Mouse (Mus musculus): ENCODE results near the gene Mdm2.

The Mdm2 gene

GRCm38 (mm10) chr10:117658522-117659429 lies 51.8 kb downstream of the Mdm2 start:
- no peak for DNase-seq (ENCODE audit: low read depth in 1 of 2, low spot score in 2 of 2)

- DNase-seq (ENCODE audit: low read depth in 1 of 2, low spot score in 2 of 2): no peak
Observed at GRCm38 (mm10) chr10:117657659-117658306, 52.8 kb downstream of the Mdm2 start.

GRCm38 (mm10) chr10:117656985-117657658 lies 53.4 kb downstream of the Mdm2 start:
- DNase-seq (ENCODE audit: low read depth in 1 of 2, low spot score in 2 of 2): no peak

- DNase-seq (ENCODE audit: low read depth in 1 of 2, low spot score in 2 of 2): no peak
Observed at GRCm38 (mm10) chr10:117656662-117656962, 53.9 kb downstream of the Mdm2 start.

- DNase-seq (ENCODE audit: low read depth in 1 of 2, low spot score in 2 of 2): no peak
Observed at GRCm38 (mm10) chr10:117655908-117656661, 54.5 kb downstream of the Mdm2 start.

GRCm38 (mm10) chr10:117655460-117655859 lies 55.1 kb downstream of the Mdm2 start:
- DNase-seq (ENCODE audit: low read depth in 1 of 2, low spot score in 2 of 2): no peak

GRCm38 (mm10) chr10:117654576-117655123 lies 55.9 kb downstream of the Mdm2 start:
- DNase-seq (ENCODE audit: low read depth in 1 of 2, low spot score in 2 of 2): no peak

GRCm38 (mm10) chr10:117653779-117654173 lies 56.8 kb downstream of the Mdm2 start:
- no peak for DNase-seq (ENCODE audit: low read depth in 1 of 2, low spot score in 2 of 2)

GRCm38 (mm10) chr10:117652930-117653778 lies 57.4 kb downstream of the Mdm2 start:
- DNase-seq (ENCODE audit: low read depth in 1 of 2, low spot score in 2 of 2): no peak

- no peak for DNase-seq (ENCODE audit: low read depth in 1 of 2, low spot score in 2 of 2)
Observed at GRCm38 (mm10) chr10:117652378-117652774, 58.2 kb downstream of the Mdm2 start.

GRCm38 (mm10) chr10:117651587-117652377 lies 58.8 kb downstream of the Mdm2 start:
- no peak for DNase-seq (ENCODE audit: low read depth in 1 of 2, low spot score in 2 of 2)

- no peak for DNase-seq (ENCODE audit: low read depth in 1 of 2, low spot score in 2 of 2)
Observed at GRCm38 (mm10) chr10:117650725-117651124, 59.8 kb downstream of the Mdm2 start.

- DNase-seq (ENCODE audit: low read depth in 1 of 2, low spot score in 2 of 2): no peak
Observed at GRCm38 (mm10) chr10:117650042-117650655, 60.4 kb downstream of the Mdm2 start.

GRCm38 (mm10) chr10:117649292-117650041 lies 61.1 kb downstream of the Mdm2 start:
- no peak for DNase-seq (ENCODE audit: low read depth in 1 of 2, low spot score in 2 of 2)

- DNase-seq (ENCODE audit: low read depth in 1 of 2, low spot score in 2 of 2): no peak
Observed at GRCm38 (mm10) chr10:117648643-117649042, 61.9 kb downstream of the Mdm2 start.

- no peak for DNase-seq (ENCODE audit: low read depth in 1 of 2, low spot score in 2 of 2)
Observed at GRCm38 (mm10) chr10:117647964-117648472, 62.5 kb downstream of the Mdm2 start.

GRCm38 (mm10) chr10:117647158-117647505 lies 63.4 kb downstream of the Mdm2 start:
- no peak for DNase-seq (ENCODE audit: low read depth in 1 of 2, low spot score in 2 of 2)
